In the genomic region with DNA sequence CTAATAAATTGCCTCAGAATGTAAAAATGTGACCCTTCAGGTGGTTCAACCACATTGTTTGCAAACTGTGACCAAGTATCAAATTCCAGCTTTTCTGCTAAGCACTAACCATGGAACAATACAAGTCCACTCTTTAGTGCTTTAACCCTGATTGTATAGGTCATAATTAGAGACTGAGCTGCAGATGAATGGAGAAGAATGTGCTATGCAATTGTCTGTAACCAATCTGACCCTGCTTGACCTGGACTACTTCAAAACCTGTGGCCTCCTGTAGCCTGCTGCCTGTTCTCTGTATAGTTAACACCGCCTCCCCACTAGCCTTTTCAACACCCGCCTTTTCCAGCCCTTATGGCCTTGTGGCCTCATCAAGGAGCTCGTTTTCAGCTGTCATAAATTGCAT, we compare ENCODE assay signal across 19 mouse cellular contexts.
DNase-seq lines count a peak whose midpoint lies in the region; ATAC-seq and TF ChIP-seq lines count a peak whose summit lies in the region.
"Had no signal": no experiment of that assay in that cellular context is flagged by ENCODE, and none has a peak within 500 bp of the region (broad histone marks: within the 10 kb centered on the region; RNA-seq: fewer than 3 reads in every experiment).

No protein-coding gene starts in this region.

- no peak for DNase-seq in lung, embryonic 14.5 days
- DNase-seq in lung, postnatal 4 days: no peak
- DNase-seq in embryo, embryonic 9.5 days (ENCODE audit: extremely low spot score): peak; percentile 47
- peak; percentile 73 for DNase-seq in hindlimb bud, embryonic 11.5 days (ENCODE audit: extremely low spot score, low read depth, low spot score)
- DNase-seq in layer of hippocampus, adult 9-11 months: no peak
- DNase-seq in adrenal gland, postnatal 4 days (ENCODE audit: low spot score in 2 of 2): no peak
- DNase-seq in kidney, adult 18-20 months: no peak
- DNase-seq: adrenal gland, adult 8-10 months; cerebellum, adult 9-11 months; heart, adult 11 months; heart, postnatal 14 days; right cerebral cortex, postnatal 25 days; thymus, adult 2 months had no signal

- ATAC-seq in lung, embryonic 14.5 days (ENCODE audit: insufficient read depth): peak; percentile 56; the same call in 1 of the 2 replicates
- ATAC-seq: lung, postnatal 0 days; midbrain, embryonic 15.5 days; Patski had no signal

- H3K27ac ChIP-seq in lung, embryonic 14.5 days (ENCODE audit: low read depth): no peak overlapping the region
- H3K27ac ChIP-seq: liver, embryonic 15.5 days; midbrain, embryonic 15.5 days had no signal

- no peak for TF ChIP-seq CTCF in lung, embryonic 14.5 days (IDR thresholded peaks at IDR 0.05; ENCODE audit: low read depth)

- H3K36me3 ChIP-seq in lung, embryonic 14.5 days (ENCODE audit: insufficient read depth): no peaks in the 10 kb centered on the region
- H3K36me3 ChIP-seq: heart, embryonic 12.5 days; liver, embryonic 15.5 days; midbrain, embryonic 15.5 days had no signal

- H3K4me3 ChIP-seq in lung, embryonic 14.5 days (ENCODE audit: low read depth, low read length): no peak overlapping the region
- H3K4me3 ChIP-seq: heart, embryonic 12.5 days; liver, embryonic 15.5 days; midbrain, embryonic 15.5 days; myocyte had no signal

- whole genome bisulfite sequencing in lung, embryonic 14.5 days: 37% methylated on average over 3 of the region's 3 CpGs

- H3K27me3 ChIP-seq in lung, embryonic 14.5 days (ENCODE audit: insufficient read depth, low read length): no peaks in the 10 kb centered on the region
- H3K27me3 ChIP-seq: heart, embryonic 12.5 days; liver, embryonic 15.5 days; midbrain, embryonic 15.5 days; Patski had no signal

- H3K9ac ChIP-seq in lung, embryonic 14.5 days: no peak overlapping the region
- H3K9ac ChIP-seq: heart, embryonic 12.5 days; liver, embryonic 15.5 days; midbrain, embryonic 15.5 days had no signal

- no peaks in the 10 kb centered on the region for H3K9me3 ChIP-seq in lung, embryonic 14.5 days (ENCODE audit: low read depth, low read length)
- H3K9me3 ChIP-seq: heart, embryonic 12.5 days; liver, embryonic 15.5 days; midbrain, embryonic 15.5 days had no signal

- H3K4me2 ChIP-seq in lung, embryonic 14.5 days: no peak overlapping the region
- H3K4me2 ChIP-seq: heart, embryonic 12.5 days; liver, embryonic 15.5 days; midbrain, embryonic 15.5 days had no signal

- H3K4me1 ChIP-seq in lung, embryonic 14.5 days (ENCODE audit: insufficient read depth): no peaks in the 10 kb centered on the region
- H3K4me1 ChIP-seq: liver, embryonic 15.5 days; midbrain, embryonic 15.5 days had no signal

Comparison
In these comparisons a context has a peak if more than half of its experiments do, and no peak if none do; other contexts are left out.
1. DNase-seq: peak in embryo, embryonic 9.5 days (single experiment) and hindlimb bud, embryonic 11.5 days (single experiment); none in lung, embryonic 14.5 days (single experiment), lung, postnatal 4 days (0 of 2), layer of hippocampus, adult 9-11 months (single experiment), adrenal gland, postnatal 4 days (0 of 2) and kidney, adult 18-20 months (single experiment).